Mouse (Mus musculus) T-helper 1 cell (primary cell): ENCODE measurements around the gene Sept3.
"Not testable (repeated sequence)": the region's sequence is repeated elsewhere in the genome, so short reads cannot be mapped to it uniquely, and the experiment has no call there.

Experiments used
- in situ Hi-C: fragments of 300-600 bp; cut with MboI, MseI; formaldehyde crosslinking; loops from one replicate; pipeline ENCODE4 v1.15.1; 2025; ENCODE audit warnings: high pct_unique_total_duplicates

Gene Sept3

DNA sequence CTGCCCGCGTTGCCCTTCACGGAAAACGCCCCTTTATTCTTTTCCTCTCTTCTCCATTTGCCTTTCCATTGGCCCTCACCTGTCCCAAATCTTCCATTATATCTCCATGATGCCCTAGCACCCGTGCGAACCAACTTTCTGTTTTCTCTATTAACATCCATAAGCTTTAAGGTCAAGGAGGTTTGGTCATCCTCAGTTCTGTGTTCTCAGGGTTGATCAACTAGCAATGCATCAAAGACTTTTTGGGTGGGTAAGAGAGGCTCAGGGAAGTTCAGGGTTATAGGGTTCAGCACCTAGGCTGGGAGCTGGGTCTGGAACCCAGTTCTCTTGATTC lies at the start of gene Sept3:
TSS of gene Sept3 (plus strand) at position 301 of the 334 bp plus-strand sequence.
- in situ Hi-C loops, result loop anchor here (5.0 to 10.0 kb wide), 2 partner anchors 138 to 510 kb away; no protein-coding TSS in a partner anchor

DNA sequence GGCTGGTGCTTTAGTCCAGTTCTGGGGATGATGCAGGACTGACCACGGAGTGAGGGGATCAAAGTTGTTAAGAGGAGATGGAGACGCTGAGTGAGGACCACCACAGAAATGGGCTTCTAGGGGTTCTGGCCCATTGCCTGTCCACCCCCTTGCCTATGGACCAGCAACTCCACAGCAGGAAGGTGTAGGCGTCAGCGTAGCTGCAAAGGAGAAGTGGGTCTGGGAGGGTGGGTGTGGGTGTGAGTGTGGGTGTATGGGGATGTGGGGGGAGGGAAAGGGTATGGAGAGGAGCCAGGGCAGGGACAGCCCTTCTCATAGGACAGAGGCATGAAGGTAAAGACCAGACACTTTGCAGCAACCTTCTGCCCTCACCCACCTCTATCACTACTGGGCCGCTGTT lies 48.9 kb upstream of the Sept3 start:
- in situ Hi-C loops, result no loop called here

DNA sequence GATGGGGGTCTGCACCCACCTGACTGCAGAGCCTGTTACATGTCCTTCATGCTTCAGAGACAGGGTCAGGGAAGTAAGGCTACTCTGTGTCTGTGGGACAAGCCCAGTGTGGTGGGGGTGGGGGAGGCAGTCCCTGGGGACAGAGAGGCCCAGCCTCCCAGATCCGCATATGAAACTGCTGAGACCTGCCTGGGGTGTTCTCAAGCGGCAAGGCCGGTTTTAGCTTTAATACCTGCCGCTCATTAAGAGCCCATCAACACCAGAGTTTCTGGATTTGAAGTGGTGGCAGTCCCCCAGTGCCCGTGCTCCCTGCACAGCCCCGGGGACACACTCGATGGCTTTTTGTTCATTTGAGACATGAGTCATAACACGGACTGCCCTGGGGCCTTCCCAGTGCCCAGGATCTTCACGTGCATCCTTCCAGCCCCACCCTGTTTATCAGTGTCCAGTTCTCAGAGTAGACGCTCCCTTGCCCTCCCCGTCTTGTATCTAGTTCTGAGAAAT lies 45.1 kb upstream of the Sept3 start:
- in situ Hi-C loops, result loop anchor here (5.0 to 10.0 kb wide), 2 partner anchors 87 to 165 kb away; partner anchors contain the start of gene Mei1

DNA sequence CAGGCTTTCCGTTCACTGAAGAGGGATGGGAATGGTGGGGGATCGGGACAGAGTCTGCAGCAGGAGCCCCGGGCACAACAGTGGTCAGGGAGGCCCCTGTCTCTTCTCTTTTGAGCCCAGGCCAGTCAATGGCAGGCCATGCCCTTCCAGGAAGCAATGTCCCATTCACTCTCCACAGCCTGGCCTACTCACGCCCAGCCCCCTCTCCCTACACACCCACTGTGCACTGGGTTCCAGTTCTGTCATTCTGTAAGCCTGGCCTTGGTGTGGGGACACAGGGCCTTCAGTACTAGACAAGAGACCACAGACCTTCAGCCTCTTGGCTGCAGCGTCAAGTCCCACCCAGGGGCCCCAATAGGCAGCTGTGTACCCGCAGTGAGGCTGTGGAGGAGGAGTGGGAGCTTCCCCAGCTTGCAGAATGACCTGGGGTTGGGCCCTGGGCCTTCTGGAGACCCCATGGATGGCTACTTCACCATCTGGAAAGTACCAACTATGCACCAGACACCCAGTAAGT lies 44.5 kb upstream of the Sept3 start:
- in situ Hi-C loops, result loop anchor here (5.0 to 10.0 kb wide), 2 partner anchors 88 to 165 kb away; partner anchors contain the start of gene Mei1

GRCm38 (mm10) chr15:82231100-82231499 lies 43.6 kb upstream of the Sept3 start:
- in situ Hi-C loops, result loop anchor here (5.0 to 10.0 kb wide), 2 partner anchors 89 to 166 kb away; partner anchors contain the start of gene Mei1

DNA sequence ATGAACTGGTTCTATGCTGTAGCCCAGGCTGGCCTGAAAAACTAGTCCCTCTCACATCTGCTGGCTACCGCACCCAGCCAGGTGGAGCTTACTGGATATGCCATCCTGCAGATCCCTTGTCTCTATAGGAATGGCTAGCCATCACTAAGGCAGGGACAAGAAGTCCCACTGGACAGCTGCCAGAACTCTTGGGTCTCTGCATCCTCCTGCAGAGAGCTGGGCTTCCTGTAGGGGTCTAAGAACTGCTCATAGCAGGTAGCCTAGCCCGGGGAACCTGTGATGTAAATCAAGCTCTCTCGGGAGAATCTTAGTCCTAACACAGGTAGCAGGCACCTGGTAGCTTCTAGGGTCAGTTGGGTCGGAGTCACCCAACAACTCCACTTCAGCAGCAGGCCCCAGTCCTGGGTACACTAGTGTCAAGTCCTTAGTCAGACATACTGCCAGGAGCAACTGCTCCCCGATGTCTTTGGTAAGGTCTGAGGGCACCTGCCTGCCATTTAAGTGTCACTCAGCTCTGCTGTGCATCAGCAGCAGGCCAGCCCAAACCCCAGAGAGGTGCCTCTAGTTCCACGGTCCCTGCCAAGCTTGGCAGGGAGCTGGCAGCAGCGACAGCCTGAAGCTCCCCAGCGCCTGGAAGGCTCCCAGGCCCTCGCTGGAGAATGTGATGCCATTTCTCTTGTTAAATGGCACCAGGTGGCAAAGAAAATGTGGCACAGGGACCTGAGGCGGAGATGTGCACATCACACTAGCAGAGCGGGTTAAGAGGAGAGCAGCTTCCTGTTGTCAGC lies 42.9 kb upstream of the Sept3 start:
- in situ Hi-C loops, result loop anchor here (5.0 to 10.0 kb wide), 2 partner anchors 89 to 167 kb away; partner anchors contain the start of gene Mei1

- in situ Hi-C loops, result loop anchor here (5.0 to 10.0 kb wide), 2 partner anchors 90 to 168 kb away; partner anchors contain the start of gene Mei1
Measured at GRCm38 (mm10) chr15:82232651-82233050, 42.0 kb upstream of the Sept3 start.

GRCm38 (mm10) chr15:82235661-82236060 lies 39.0 kb upstream of the Sept3 start:
- in situ Hi-C loops, result loop anchor here (10.0 kb wide), 1 partner anchor 171 kb away; the partner anchor contains the start of gene Mei1

DNA sequence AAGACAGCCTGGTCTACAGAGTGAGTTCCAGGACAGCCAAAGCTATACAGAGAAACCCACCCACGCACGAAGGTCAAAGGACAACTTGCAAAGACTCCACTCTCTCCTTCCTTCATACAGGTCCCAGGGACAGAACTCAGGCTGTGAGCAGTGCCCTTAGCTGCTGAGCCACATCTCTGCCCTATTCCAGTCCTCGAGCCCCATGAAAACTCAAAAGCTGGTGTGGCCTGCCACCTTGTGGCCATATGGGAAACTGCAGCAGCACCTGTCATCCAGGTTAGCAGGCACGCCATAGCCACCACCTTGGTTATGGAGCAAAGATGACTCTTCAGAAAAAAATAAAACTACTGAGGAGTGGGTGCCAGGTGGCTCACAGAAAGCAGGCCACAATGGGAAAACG lies 38.1 kb upstream of the Sept3 start:
- in situ Hi-C loops, result loop anchor here (10.0 kb wide), 1 partner anchor 172 kb away; the partner anchor contains the start of gene Mei1

DNA sequence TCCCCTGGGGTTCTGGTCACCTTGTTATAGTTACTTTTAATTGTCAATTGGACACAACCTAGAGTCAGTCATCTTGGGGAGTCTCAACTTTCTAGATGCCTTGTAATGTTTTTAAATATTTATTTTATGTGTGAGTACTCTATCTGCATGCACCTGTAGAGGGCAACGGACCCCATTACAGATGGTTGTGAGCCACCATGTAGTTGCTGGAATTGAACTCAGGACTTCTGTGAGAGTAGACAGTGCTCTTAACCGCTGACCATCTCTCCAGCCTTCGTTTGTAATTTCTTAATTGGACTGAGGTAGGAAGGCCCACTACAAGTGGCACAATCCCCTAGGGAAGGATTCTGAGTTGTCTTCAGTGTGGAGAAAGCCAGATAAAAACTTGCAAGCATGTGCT lies 31.4 kb upstream of the Sept3 start:
- in situ Hi-C loops, result no loop called here

DNA sequence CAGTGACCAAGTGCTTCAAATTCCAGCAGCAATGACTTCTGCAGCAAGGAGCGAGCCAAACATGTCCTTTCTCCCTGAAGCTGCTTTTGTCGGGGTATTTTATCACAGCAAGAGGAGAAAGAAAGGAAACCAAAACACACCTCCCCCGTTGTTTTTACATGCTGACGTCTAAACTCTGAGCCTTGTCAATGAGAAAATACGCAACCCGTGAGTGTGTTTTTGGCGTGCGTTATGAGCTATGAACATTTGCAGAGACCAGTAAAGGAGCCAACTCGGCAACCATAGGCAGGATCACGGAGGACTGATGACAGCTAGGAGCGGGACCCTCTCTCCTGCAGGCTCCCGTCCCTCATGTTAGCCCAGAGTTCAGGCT lies 31.0 kb upstream of the Sept3 start:
- in situ Hi-C loops, result no loop called here

- in situ Hi-C loops, result no loop called here
Measured at GRCm38 (mm10) chr15:82244115-82244804, 30.4 kb upstream of the Sept3 start, which contains the start of gene Cenpm. Gene Cenpm, minus strand, starts transcription at chr15:82244748.

DNA sequence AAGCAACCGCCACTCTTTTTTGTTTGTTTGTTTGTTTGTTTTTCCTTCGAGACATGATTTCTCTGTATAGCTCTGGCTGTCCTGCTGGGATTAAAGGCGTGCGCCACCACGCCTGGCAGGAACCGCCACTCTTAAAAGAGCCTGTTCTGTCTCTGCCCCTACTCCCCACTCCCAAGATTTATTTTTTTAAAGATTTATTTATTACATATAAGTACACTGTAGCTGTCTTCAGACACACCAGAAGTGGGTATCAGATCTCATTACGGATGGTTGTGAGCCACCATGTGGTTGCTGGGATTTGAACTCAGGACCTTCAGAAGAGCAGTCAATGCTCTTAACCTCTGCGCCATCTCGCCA lies 29.9 kb upstream of the Sept3 start:
- in situ Hi-C loops, result not testable (repeated sequence)

- in situ Hi-C loops, result no loop called here
Measured at GRCm38 (mm10) chr15:82247131-82247776, 27.4 kb upstream of the Sept3 start.

- in situ Hi-C loops, result no loop called here
Measured at GRCm38 (mm10) chr15:82251579-82251978, 23.1 kb upstream of the Sept3 start.

GRCm38 (mm10) chr15:82252097-82252496 lies 22.6 kb upstream of the Sept3 start, which contains the start of gene 1500009C09Rik:
Gene 1500009C09Rik, plus strand, starts transcription at chr15:82252397.
- in situ Hi-C loops, result no loop called here

GRCm38 (mm10) chr15:82255248-82255647 lies 19.4 kb upstream of the Sept3 start:
- in situ Hi-C loops, result no loop called here

DNA sequence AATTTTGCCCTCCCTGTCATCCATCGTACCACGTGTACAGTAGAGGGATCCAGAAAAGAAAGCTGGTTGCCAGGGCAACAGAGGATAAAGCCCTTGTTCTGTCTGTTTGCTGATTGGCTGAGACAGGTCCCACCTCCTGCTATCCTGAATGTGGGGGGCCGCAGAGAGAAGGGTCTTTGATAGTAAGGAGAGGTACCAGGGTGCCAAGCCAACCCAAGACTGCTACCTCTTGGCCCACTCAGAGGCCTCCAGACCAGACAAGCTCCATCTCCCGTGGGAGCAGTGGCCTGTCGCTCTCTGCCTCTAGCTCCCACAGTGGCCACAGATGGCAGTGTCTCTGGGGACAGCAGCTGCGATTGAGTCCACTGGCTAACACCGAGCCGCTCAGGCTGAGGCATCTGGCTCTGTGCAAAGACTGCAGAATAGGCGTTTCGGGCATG lies 18.7 kb upstream of the Sept3 start:
- in situ Hi-C loops, result no loop called here

- in situ Hi-C loops, result no loop called here
Measured at GRCm38 (mm10) chr15:82259510-82259909, 15.2 kb upstream of the Sept3 start.

GRCm38 (mm10) chr15:82266356-82266755 lies 8.3 kb upstream of the Sept3 start:
- in situ Hi-C loops, result no loop called here

DNA sequence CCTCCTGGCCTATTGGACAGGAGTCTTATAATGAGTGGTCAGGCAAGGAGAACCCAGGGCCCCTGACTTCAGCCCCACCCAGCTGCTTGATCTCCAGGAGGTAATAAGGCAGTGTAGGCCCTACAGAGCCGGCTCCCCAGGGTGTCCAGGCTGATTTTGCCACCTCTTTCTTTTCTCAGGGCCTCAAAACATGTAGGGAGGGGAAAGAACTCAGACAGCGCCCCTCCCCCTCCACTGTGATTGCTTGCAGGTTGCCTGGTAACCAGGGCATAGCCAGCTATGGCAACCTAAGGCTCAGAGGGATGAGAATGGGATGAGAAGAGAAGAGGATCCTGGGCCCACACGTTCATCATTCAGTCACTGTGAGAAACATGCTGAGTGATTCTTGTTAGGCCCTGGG lies 6.5 kb upstream of the Sept3 start:
- in situ Hi-C loops, result no loop called here
